Mouse (Mus musculus) intestine, embryonic 14.5 days (tissue): ENCODE measurements at regions not wholly inside any gene's neighbourhood (a gene's known extent, or its start where the extent isn't known, plus 50 kb on each side); places are given as distances from the start of the nearest gene placed in this dataset.

Experiments
- ATAC-seq: fragments of 200-750 bp; cut with Nextera tagmentation; replicated peaks from 2 replicates; pipeline ENCODE4 v1.8.0; 2017; ENCODE audit warnings: low read depth, moderate number of reproducible peaks, moderate TSS enrichment, moderate library complexity; ENCODE audit not compliant: low FRiP score, low TSS enrichment
- DNase-seq: peaks from one replicate; pipeline ENCODE4 v3.0.0-alpha.2; 2018; ENCODE audit warnings: low spot score
- H3K27ac ChIP-seq: fragments of 300-500 bp; sonication (generic); 2 replicates; pipeline ENCODE4 v1.5.1; 2014; ENCODE audit warnings: low read depth, mild to moderate bottlenecking, control low read depth
- H3K27me3 ChIP-seq: fragments of 300-500 bp; sonication (generic); replicated peaks from 2 replicates; pipeline ENCODE4 v1.6.1; 2014; ENCODE audit warnings: low read length, control low read depth; ENCODE audit not compliant: control insufficient read depth, insufficient read depth
- H3K36me3 ChIP-seq: fragments of 300-500 bp; sonication (generic); 2 replicates; pipeline ENCODE4 v1.6.1; 2014; ENCODE audit warnings: low read length, control low read depth; ENCODE audit not compliant: control insufficient read depth, insufficient read depth
- H3K4me1 ChIP-seq: fragments of 300-500 bp; sonication (generic); replicated peaks from 2 replicates; pipeline ENCODE4 v1.6.1; 2014; ENCODE audit warnings: low read length, control low read depth, mixed read lengths; ENCODE audit not compliant: control insufficient read depth, insufficient read depth
- H3K4me2 ChIP-seq: fragments of 300-500 bp; sonication (generic); 2 replicates; pipeline ENCODE4 v1.6.1; 2014; ENCODE audit warnings: low read length
- H3K4me3 ChIP-seq: fragments of 300-500 bp; sonication (generic); 2 replicates; pipeline ENCODE4 v1.5.1; 2014; ENCODE audit warnings: low read depth, low read length, control low read depth, mixed read lengths
- H3K9ac ChIP-seq: fragments of 300-500 bp; sonication (generic); 2 replicates; pipeline ENCODE4 v1.6.1; 2014; ENCODE audit warnings: mild to moderate bottlenecking, low read length
- H3K9me3 ChIP-seq: fragments of 300-500 bp; sonication (generic); 2 replicates; pipeline ENCODE4 v1.6.1; 2016; ENCODE audit warnings: low read length, control low read depth; ENCODE audit not compliant: control insufficient read depth
- WGBS: fragments of 180-500 bp; shearing (Covaris S2); extraction: QIAGEN DNeasy Blood & Tissue Kit; methylation state at CpG from one replicate; pipeline ENCODE4 v1.1.7; 2014; 5-methylcytosine and 5-hydroxymethylcytosine counted together

DNA sequence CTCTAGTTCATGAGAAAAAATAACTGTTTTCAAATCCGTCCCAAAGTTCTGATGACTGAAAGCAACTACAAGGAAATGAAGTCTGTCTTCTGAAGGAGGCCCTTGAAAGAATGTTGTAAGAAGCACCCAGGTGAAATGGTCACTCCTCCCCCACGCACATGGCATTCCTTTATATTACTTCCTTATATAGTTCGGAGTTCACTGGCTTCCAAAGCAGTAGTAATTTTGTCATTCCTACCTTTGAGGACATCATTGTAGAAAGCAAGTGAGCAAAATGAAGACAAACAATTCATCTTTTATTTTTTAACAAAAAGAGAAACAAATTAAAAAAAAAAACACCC is 115.1 kb downstream of the Bmp2 start:
- Histone ChIP-seq H3K9me3 (no peaks in the 10 kb centered on the region), H3K4me3 (no peak overlapping the region), H3K36me3 (no peaks in the 10 kb centered on the region), H3K4me2 (no peak overlapping the region), H3K4me1 (no peaks in the 10 kb centered on the region), H3K27me3 (no peaks in the 10 kb centered on the region), H3K27ac (no peak overlapping the region), H3K9ac (no peak overlapping the region)
- 74% methylated on average over 3 of the region's 3 CpGs for WGBS
- no peak for ATAC-seq
- no peak for DNase-seq

DNA sequence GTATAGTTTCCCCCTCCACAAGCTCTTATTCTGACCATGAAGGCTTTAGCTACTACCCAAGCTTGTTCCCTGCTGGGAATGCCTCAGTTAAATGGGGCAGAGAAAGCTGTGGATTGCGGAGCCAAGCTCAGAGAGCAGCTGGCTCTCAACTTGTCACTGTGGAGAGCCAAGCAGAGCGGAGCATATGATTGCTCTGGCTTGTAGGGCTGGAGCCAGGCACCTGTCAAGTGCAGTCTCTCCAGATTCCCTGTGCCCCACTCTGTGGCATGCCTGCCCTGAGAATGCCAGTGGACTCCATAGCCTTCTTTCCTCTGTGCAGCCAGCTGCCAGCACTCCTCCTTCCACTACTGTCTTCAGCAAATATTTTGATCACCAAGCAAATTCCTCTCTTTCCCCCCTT is 117.9 kb downstream of the Bmp2 start:
- H3K27me3 ChIP-seq: no peaks in the 10 kb centered on the region
- H3K9me3 ChIP-seq: no peaks in the 10 kb centered on the region
- no peak overlapping the region for H3K27ac ChIP-seq
- DNase-seq (no peak), ATAC-seq (no peak)
- no peak overlapping the region for H3K9ac ChIP-seq
- WGBS: 74% methylated on average over 2 of the region's 2 CpGs
- H3K4me3 ChIP-seq: no peak overlapping the region
- no peaks in the 10 kb centered on the region for H3K4me1 ChIP-seq
- no peak overlapping the region for H3K4me2 ChIP-seq
- H3K36me3 ChIP-seq: no peaks in the 10 kb centered on the region

DNA sequence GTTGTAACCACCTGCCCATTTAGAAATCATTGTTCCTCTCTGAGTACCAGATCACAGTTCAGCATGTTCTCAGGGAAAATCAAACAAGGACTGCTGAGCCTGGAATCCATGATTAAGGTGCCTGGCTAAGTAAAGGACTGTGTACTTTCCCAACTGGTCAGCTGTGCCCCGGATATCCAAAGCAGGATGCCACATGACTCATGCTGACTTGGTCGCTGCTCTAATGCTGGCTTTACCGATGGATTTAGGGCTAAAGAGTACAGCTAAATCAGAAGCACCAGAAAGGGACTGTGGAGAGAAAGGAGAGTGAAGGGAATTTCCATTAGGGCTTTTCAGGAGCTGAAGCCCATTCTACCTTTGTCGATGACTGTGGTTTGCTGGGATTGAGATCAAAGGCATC is 119.6 kb downstream of the Bmp2 start:
- Histone ChIP-seq H3K9ac (no peak overlapping the region), H3K4me2 (no peak overlapping the region), H3K27ac (no peak overlapping the region), H3K9me3 (no peaks in the 10 kb centered on the region), H3K27me3 (no peaks in the 10 kb centered on the region), H3K36me3 (no peaks in the 10 kb centered on the region), H3K4me3 (no peak overlapping the region), H3K4me1 (no peaks in the 10 kb centered on the region)
- 67% methylated on average over 4 of the region's 4 CpGs for WGBS
- ATAC-seq: no peak
- DNase-seq: no peak

DNA sequence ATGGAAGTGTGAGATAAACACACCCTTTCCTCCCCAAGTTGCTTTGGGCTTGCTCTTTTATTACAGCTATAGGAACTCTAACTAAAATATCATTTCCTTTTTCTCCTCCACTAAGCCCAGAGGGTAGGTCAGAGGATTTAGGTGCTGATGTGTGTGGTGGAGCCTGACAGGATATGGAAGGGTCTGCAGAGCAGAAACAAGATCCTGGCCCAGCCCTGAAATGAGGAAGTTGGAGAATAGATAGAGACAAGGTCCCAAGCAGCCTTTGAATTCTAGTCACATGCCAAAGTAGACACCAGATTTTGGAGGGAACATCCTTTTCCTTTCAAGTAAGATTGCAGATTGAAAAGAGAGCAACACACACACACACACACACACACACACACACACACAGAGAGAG is 132.4 kb downstream of the Bmp2 start:
- H3K27ac ChIP-seq: no peak overlapping the region
- no peaks in the 10 kb centered on the region for H3K4me1 ChIP-seq
- no peaks in the 10 kb centered on the region for H3K27me3 ChIP-seq
- no peak overlapping the region for H3K4me2 ChIP-seq
- H3K36me3 ChIP-seq: no peaks in the 10 kb centered on the region
- DNase-seq: no peak
- ATAC-seq: no peak
- H3K9me3 ChIP-seq: no peaks in the 10 kb centered on the region
- H3K9ac ChIP-seq: no peak overlapping the region
- H3K4me3 ChIP-seq: no peak overlapping the region

DNA sequence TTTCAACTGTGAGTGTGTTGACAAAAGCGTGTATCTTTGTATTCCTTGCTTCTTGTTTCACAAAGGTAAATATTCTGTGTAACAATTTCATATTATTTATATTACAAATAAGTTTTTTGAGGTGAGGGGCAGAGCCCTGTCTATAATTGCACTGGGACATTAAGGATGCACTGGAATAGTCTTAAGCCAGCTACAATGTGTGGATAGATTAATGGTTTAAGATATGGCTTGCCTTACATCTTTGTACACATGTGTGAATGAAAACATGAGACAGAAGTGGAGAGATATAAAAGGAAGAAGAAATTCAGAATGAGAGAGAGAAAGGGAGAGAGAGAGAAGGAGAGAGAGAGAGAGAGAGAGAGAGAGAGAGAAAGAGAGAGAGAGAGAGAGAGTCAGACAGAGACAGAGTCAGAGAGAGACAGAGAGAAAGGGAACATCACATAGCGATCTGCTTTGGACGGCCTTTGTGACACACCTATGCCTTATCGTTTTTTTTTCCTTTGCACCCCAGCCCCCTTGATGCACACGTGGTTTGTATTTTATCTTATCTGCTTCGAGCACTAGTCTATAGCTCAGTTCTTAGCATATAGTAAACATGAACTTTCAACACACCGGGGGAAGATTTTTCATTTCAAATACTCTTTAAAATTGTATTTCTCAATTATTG is 136.3 kb downstream of the Bmp2 start:
- H3K4me1 ChIP-seq: no peaks in the 10 kb centered on the region
- no peak overlapping the region for H3K4me3 ChIP-seq
- no peak overlapping the region for H3K4me2 ChIP-seq
- no peak for DNase-seq
- 62% methylated on average over 7 of the region's 7 CpGs for WGBS
- H3K9me3 ChIP-seq: no peaks in the 10 kb centered on the region
- no peak overlapping the region for H3K27ac ChIP-seq
- no peaks in the 10 kb centered on the region for H3K36me3 ChIP-seq
- no peak overlapping the region for H3K9ac ChIP-seq
- H3K27me3 ChIP-seq: no peaks in the 10 kb centered on the region
- ATAC-seq: no peak

DNA sequence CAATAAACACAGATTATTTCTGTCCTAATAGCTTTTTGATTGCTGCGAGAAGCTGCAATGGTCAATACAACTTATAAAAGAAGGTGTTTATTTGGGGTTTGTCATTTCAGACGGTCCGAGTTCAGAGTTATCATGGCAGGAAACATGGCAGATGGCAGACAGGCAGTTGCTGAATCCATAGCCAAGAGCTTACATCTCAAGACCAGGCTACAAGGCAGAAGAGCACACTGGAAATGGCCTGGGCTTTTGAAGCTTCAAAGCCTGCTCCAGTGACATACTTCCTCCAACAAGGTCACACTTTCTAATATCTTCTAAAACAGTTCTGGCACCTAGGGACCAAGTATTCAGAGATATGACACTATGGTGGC is 136.8 kb downstream of the Bmp2 start:
- 73% methylated on average over 3 of the region's 3 CpGs for WGBS

DNA sequence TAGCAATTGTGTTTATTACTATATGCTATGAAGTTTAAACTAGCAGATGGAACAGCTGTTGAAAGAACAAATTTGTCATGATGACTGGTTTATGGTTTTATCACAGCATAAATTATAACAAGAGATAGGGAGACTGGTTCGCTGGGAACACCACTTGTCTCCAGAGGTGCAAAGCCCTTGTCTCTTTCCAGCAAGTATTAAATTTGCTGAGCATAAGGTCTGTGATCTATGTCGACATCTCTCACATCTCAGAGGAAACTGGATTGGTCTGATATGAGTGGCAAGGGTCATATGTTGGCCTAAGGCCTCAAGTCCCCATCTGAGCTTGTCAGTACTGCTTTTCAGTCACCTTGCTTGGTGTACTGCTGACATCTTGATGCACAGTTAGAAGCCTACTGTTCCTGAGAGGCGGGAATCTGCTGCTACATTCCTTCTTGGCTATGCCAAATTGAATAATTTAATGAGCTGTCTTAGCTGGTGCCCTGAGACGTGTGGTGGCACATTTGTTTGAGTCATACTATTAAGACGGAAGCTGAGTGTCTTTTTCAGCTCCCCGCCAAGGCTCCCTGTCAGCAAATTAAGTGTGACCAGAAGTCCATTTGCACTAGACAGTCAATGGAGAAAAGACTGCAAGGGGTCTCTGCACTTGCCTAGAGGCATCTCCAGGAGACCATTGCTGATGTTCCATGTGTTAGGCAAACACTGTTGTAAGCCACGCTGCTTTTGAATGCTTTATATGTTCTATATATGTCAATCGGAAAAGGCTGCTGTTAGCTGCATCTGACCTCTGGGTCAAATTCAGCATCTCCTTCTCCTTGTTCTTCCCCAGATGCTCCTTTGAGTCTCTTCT is 157.0 kb downstream of the Bmp2 start:
- H3K4me2 ChIP-seq: no peak overlapping the region
- ATAC-seq (no peak), DNase-seq (no peak)
- WGBS: 63% methylated on average over 8 of the region's 8 CpGs
- H3K9ac ChIP-seq: no peak overlapping the region
- H3K9me3 ChIP-seq: no peaks in the 10 kb centered on the region
- no peaks in the 10 kb centered on the region for H3K36me3 ChIP-seq
- H3K27me3 ChIP-seq: no peaks in the 10 kb centered on the region
- H3K27ac ChIP-seq: no peak overlapping the region
- H3K4me1 ChIP-seq: no peaks in the 10 kb centered on the region
- H3K4me3 ChIP-seq: no peak overlapping the region

More for the DNA sequence above, 136.8 kb downstream of the Bmp2 start:
- Histone ChIP-seq H3K4me1 (no peaks in the 10 kb centered on the region), H3K36me3 (no peaks in the 10 kb centered on the region), H3K9ac (no peak overlapping the region), H3K4me3 (no peak overlapping the region), H3K27me3 (no peaks in the 10 kb centered on the region), H3K27ac (no peak overlapping the region), H3K9me3 (no peaks in the 10 kb centered on the region), H3K4me2 (no peak overlapping the region)
- no peak for DNase-seq
- no peak for ATAC-seq

DNA sequence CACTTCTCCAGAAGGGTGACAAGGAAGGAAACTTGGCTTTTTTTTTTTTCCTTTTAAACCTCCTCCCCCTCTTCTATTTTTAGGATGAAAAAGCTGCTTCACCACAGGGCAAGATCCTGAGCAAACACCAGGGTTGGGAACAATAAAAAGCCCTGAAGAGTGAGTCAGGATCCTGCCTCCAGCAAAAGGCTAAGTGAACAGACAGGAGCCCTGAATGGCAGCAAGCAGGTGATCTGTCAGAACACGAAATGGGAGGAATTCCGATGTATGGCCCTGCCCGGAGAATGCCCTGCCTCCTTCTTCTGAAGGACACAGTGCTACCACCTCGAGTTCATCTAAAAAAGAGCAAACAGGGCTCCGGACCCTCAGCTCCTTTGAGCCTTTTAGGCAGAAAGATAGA is 164.3 kb downstream of the Bmp2 start:
- no peak for ATAC-seq
- 57% methylated on average over 5 of the region's 5 CpGs for WGBS
- Histone ChIP-seq H3K36me3 (no peaks in the 10 kb centered on the region), H3K4me1 (no peaks in the 10 kb centered on the region; the same call in 1 of the 2 replicates), H3K4me3 (no peak overlapping the region), H3K9ac (no peak overlapping the region), H3K9me3 (no peaks in the 10 kb centered on the region), H3K27me3 (no peaks in the 10 kb centered on the region), H3K27ac (no peak overlapping the region), H3K4me2 (no peak overlapping the region)
- DNase-seq: no peak

DNA sequence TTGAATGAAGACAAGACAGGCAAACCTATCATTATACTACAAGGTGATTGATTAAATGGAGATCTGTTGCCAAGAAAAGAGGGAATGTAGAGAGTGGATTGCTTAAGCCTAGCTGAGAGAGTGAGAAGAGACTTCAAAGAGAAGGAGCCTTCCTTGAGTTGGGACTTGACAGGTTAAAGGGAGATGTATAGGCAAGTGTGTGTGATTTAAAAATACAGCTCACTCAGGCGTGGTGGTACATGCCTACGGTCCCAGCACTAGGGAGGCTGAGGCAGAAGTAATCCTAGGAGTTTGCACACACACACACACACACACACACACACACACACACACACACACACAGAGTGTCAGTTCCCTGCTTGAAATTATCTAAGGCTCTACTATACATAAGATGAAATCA is 165.1 kb downstream of the Bmp2 start:
- Histone ChIP-seq H3K4me3 (no peak overlapping the region), H3K4me2 (no peak overlapping the region), H3K9ac (no peak overlapping the region), H3K27me3 (no peaks in the 10 kb centered on the region), H3K36me3 (no peaks in the 10 kb centered on the region), H3K27ac (no peak overlapping the region), H3K9me3 (no peaks in the 10 kb centered on the region), H3K4me1 (no peaks in the 10 kb centered on the region; the same call in 1 of the 2 replicates)
- DNase-seq (no peak), ATAC-seq (no peak)
- 34% methylated on average over 2 of the region's 2 CpGs for WGBS
